Mouse (Mus musculus) MEL (cell line): ENCODE results near the gene Etfbkmt. TPM values are rescaled to one million over a fixed set of nuclear protein-coding genes. Genes with fewer than 3 reads are reported as not detected.
"Not testable (repeated sequence)": the region's sequence is repeated elsewhere in the genome, so short reads cannot be mapped to it uniquely, and the experiment has no call there.

Experiments
- DNase-seq: peaks from one replicate; pipeline ENCODE4 v3.0.0; 2011; ENCODE audit warnings: low read depth, low spot score
- H3K27ac ChIP-seq: 2 replicates; pipeline ENCODE4 v1.5.1; 2012; ENCODE audit warnings: low read depth, mild to moderate bottlenecking, control low read depth, low read length, moderate library complexity; ENCODE audit not compliant: control insufficient read depth
- H3K27me3 ChIP-seq, 2 experiments: fragments of 150-350 bp in 1 of 2; sonication (generic) in 1 of 2; 2 replicates each; pipeline ENCODE4 v1.6.1; 2012; ENCODE audit warnings: low read length in 2 of 2, mild to moderate bottlenecking in 2 of 2, improper control_type of control experiment in 1 of 2, moderate library complexity in 1 of 2; ENCODE audit not compliant: insufficient read depth in 2 of 2, control insufficient read depth in 1 of 2
- H3K36me3 ChIP-seq, 2 experiments: 2 replicates each; pipeline ENCODE4 v1.6.1; 2012 to 2014; ENCODE audit warnings: low read length in 2 of 2, improper control_type of control experiment in 1 of 2, inconsistent platforms in 1 of 2, mild to moderate bottlenecking in 1 of 2; ENCODE audit not compliant: insufficient read depth in 2 of 2, control insufficient read depth in 1 of 2
- H3K4me1 ChIP-seq, 2 experiments: fragments of 150-350 bp in 1 of 2; sonication (generic) in 1 of 2; 2 replicates each; pipeline ENCODE4 v1.6.1; 2012; ENCODE audit warnings: low read length in 2 of 2, improper control_type of control experiment in 1 of 2, mild to moderate bottlenecking in 1 of 2; ENCODE audit not compliant: insufficient read depth in 2 of 2, control insufficient read depth in 1 of 2
- H3K4me3 ChIP-seq, 2 experiments: fragments of 150-350 bp in 1 of 2; sonication (generic) in 1 of 2; 2 replicates each; pipeline ENCODE4 v1.5.1; 2012; ENCODE audit warnings: low read depth in 2 of 2, low read length in 2 of 2, mild to moderate bottlenecking in 2 of 2, moderate library complexity in 2 of 2, control low read depth in 1 of 2, improper control_type of control experiment in 1 of 2; ENCODE audit not compliant: control insufficient read depth in 1 of 2, insufficient read depth in 1 of 2
- H3K79me2 ChIP-seq: 2 replicates; pipeline ENCODE4 v1.6.1; 2012; ENCODE audit warnings: mild to moderate bottlenecking, low read length, moderate library complexity; ENCODE audit not compliant: control insufficient read depth, poor library complexity, insufficient read depth
- H3K9ac ChIP-seq: 2 replicates; pipeline ENCODE4 v1.6.1; 2012; ENCODE audit warnings: low read depth, mild to moderate bottlenecking, control low read depth, low read length, moderate library complexity; ENCODE audit not compliant: control insufficient read depth, poor library complexity, severe bottlenecking
- H3K9me3 ChIP-seq: fragments of 150-350 bp; sonication (generic); replicated peaks from 2 replicates; pipeline ENCODE4 v1.6.1; 2012; ENCODE audit warnings: mild to moderate bottlenecking, low read length, improper control_type of control experiment, moderate library complexity; ENCODE audit not compliant: insufficient read depth
- E2F4 ChIP-seq: IDR thresholded peaks from 2 replicates; pipeline ENCODE4 v1.6.1; 2011; ENCODE audit warnings: low read depth, low read length, improper control_type of control experiment, borderline replicate concordance
- JUND ChIP-seq: IDR thresholded peaks from 2 replicates; pipeline ENCODE4 v1.6.1; 2011; ENCODE audit warnings: low read depth, mild to moderate bottlenecking, improper control_type of control experiment, low read length
- KAT2A ChIP-seq: conservative IDR thresholded peaks from 2 replicates; pipeline ENCODE4 v1.6.1; 2012; ENCODE audit warnings: low read depth, low read length, improper control_type of control experiment, inconsistent platforms
- MAFK ChIP-seq: IDR thresholded peaks from 2 replicates; pipeline ENCODE4 v1.6.1; 2011; ENCODE audit warnings: low read depth, mild to moderate bottlenecking, low read length, improper control_type of control experiment, borderline replicate concordance
- MYB ChIP-seq: IDR thresholded peaks from 2 replicates; pipeline ENCODE4 v1.6.1; 2011; ENCODE audit warnings: mild to moderate bottlenecking, low read depth, low read length, improper control_type of control experiment
- POLR2A ChIP-seq, 2 experiments: IDR thresholded peaks; 2 replicates each; pipeline ENCODE4 v1.6.1; 2011 to 2012; ENCODE audit warnings: low read length in 2 of 2, mild to moderate bottlenecking in 2 of 2, control low read depth in 1 of 2, improper control_type of control experiment in 1 of 2, low read depth in 1 of 2, moderate library complexity in 1 of 2; ENCODE audit not compliant: control insufficient read depth in 1 of 2, insufficient read depth in 1 of 2, poor library complexity in 1 of 2
- TBP ChIP-seq: IDR thresholded peaks from 2 replicates; pipeline ENCODE4 v1.8.0; 2011; ENCODE audit warnings: low read depth, low read length, improper control_type of control experiment
- ZMIZ1 ChIP-seq: IDR thresholded peaks from 2 replicates; pipeline ENCODE4 v1.6.1; 2012; ENCODE audit warnings: low read depth, mild to moderate bottlenecking, inconsistent platforms, low read length, improper control_type of control experiment, moderate library complexity
- ZNF384 ChIP-seq: IDR thresholded peaks from 2 replicates; pipeline ENCODE4 v1.6.1; 2012; ENCODE audit warnings: low read depth, mild to moderate bottlenecking, inconsistent platforms, low read length, improper control_type of control experiment
- polyA plus RNA-seq, 2 experiments: library from polyadenylated mRNA; stranded (reverse) in 1 of 2; unstranded in 1 of 2; fragments of >175 nt in 1 of 2; fragments of >200 nt in 1 of 2; gene quantifications; 2 replicates each; pipeline versions ENCODE4 v1.2.1 to v1.2.4; 2012; ENCODE audit warnings: low replicate concordance in 2 of 2, low read depth in 1 of 2; ENCODE audit not compliant: insufficient read length in 2 of 2, insufficient read depth in 1 of 2, missing spikeins in 1 of 2
- total RNA-seq: library from RNA; depleted of rRNA; stranded (reverse); fragments of 300-350 nt; gene quantifications from 2 replicates; pipeline ENCODE4 v1.2.3, GENCODE M21; 2012

Gene Etfbkmt
- total and polyA plus RNA-seq, 3 experiments: 3.4 to 5.7 TPM; not detected in 1

- TF ChIP-seq KAT2A (peak; percentile 83), MYB (peak; percentile 77), MAFK (no peak), E2F4 (no peak), TBP (peak; percentile 84)
Measured at GRCm38 (mm10) chr6:149188041-149188924, 48.6 kb downstream of the Etfbkmt start, which contains the start of gene Amn1 (continued).

GRCm38 (mm10) chr6:149188925-149189257, 49.2 kb downstream of the Etfbkmt start:
- DNase-seq: no peak
- H3K79me2 ChIP-seq: peaks cover 9% of the 10 kb centered on the region
- peak in 1 of 2 experiments; percentile 4; a peak in 1 of 4 replicates for TF ChIP-seq POLR2A (IDR thresholded peaks at IDR 0.05; ENCODE audit: control insufficient read depth in 1 of 2, insufficient read depth in 1 of 2, low read depth in 1 of 2, low read length in 2 of 2, poor library complexity in 1 of 2)
- TF ChIP-seq ZNF384: no peak
- TF ChIP-seq, all 39 proteins: peak for 1
- Histone ChIP-seq H3K27me3 (no peaks in the 10 kb centered on the region), H3K9me3 (no peaks in the 10 kb centered on the region), H3K4me1 (peaks cover 2 to 4% of the 10 kb centered on the region in 2 experiments), H3K27ac (peak overlapping the region; percentile 34), H3K9ac (peak overlapping the region; percentile 63), H3K36me3 (peaks cover 0 to 18% of the 10 kb centered on the region in 2 experiments; a peak in 2 of 4 replicates), H3K4me3 (peak overlapping the region; percentile 53 to 64)

GRCm38 (mm10) chr6:149189340-149189922, 49.8 kb downstream of the Etfbkmt start:
- no peak for TF ChIP-seq JUND
- TF ChIP-seq ZMIZ1: no peak
- no peak overlapping the region for H3K4me3 ChIP-seq
- H3K27ac ChIP-seq: no peak overlapping the region
- no peak overlapping the region; the same call in 1 of the 2 replicates for H3K9ac ChIP-seq
- peaks cover 4 to 6% of the 10 kb centered on the region in 2 experiments for H3K4me1 ChIP-seq
- no peaks in the 10 kb centered on the region for H3K27me3 ChIP-seq
- no peaks in the 10 kb centered on the region for H3K9me3 ChIP-seq
- no peak for DNase-seq
- H3K79me2 ChIP-seq: peaks cover 9% of the 10 kb centered on the region
- peaks cover 0 to 19% of the 10 kb centered on the region in 2 experiments; a peak in 2 of 4 replicates for H3K36me3 ChIP-seq

- not testable (repeated sequence) for H3K9ac ChIP-seq, H3K79me2 ChIP-seq, DNase-seq, H3K27ac ChIP-seq, H3K9me3 ChIP-seq, H3K4me3 ChIP-seq, H3K27me3 ChIP-seq, H3K4me1 ChIP-seq
- H3K36me3 ChIP-seq: peaks cover 0 to 21% of the 10 kb centered on the region in 2 experiments; a peak in 2 of 4 replicates
Measured at GRCm38 (mm10) chr6:149191951-149192350, 52.3 kb downstream of the Etfbkmt start.
